Mouse (Mus musculus) adrenal gland, postnatal 14 days (tissue): ENCODE measurements around the gene Csta1. TPM values are rescaled to one million over a fixed set of nuclear protein-coding genes. Genes with fewer than 3 reads are reported as not detected.
"Not testable (repeated sequence)": the region's sequence is repeated elsewhere in the genome, so short reads cannot be mapped to it uniquely, and the experiment has no call there.

Experiments
- DNase-seq: peaks from one replicate; pipeline ENCODE4 v3.0.0; 2021; ENCODE audit warnings: mixed read lengths
- long read RNA-seq, 2 experiments: library from polyadenylated mRNA; stranded (forward); transcript quantifications; one replicate each; pipeline ENCODE4 v2.0.0; 2021
- total RNA-seq: library from RNA; stranded (reverse); gene quantifications from 2 replicates; pipeline ENCODE4 v1.2.3, GENCODE M21; 2021

Gene Csta1
- total RNA-seq = not detected in 2 replicates
- long read RNA-seq, experiment 1 = 0 reads
- long read RNA-seq, experiment 2 = 0 reads

GRCm38 (mm10) chr16:36131141-36131540 is at the start of gene Csta1:
TSS of gene Csta1 (minus strand) at chr16:36131241.
- DNase-seq = no peak

GRCm38 (mm10) chr16:36179910-36180309 is 48.9 kb upstream of the Csta1 start:
- DNase-seq = no peak

- DNase-seq = no peak
These were observed 45.1 kb upstream of the Csta1 start for GRCm38 (mm10) chr16:36176108-36176507.

GRCm38 (mm10) chr16:36167841-36168240 is 36.8 kb upstream of the Csta1 start:
- DNase-seq = not testable (repeated sequence)

- no peak for DNase-seq
These were observed 25.4 kb upstream of the Csta1 start, which contains the start of gene Stfa2l1 for GRCm38 (mm10) chr16:36156402-36156975. TSS of gene Stfa2l1 (plus strand) at chr16:36156811.

DNA sequence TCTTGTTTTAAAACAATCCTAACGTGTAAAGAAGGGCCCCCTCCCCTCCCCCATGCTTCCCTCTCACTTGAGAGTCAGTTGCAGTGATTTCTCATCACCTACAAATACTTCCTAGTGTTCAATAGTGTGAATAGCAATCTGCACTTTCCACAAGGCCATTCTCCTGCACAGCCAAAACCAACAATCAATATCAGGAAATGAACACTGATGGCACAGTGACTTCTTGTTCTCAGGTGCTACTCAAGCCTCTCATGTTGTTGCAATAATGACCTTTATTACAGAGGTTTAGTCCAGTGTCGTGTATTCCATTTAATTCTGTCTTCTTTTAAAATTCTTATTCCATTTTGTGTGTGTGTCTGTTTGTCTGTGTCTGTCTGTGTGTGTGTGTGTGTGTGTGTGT is 7.2 kb upstream of the Csta1 start:
- DNase-seq = no peak

GRCm38 (mm10) chr16:36128092-36128491 is 2.9 kb downstream of the Csta1 start:
- no peak for DNase-seq

- not testable (repeated sequence) for DNase-seq
These were observed 15.3 kb downstream of the Csta1 start for GRCm38 (mm10) chr16:36115751-36116150.

- not testable (repeated sequence) for DNase-seq
These were observed 19.6 kb downstream of the Csta1 start for GRCm38 (mm10) chr16:36111486-36111885.

DNA sequence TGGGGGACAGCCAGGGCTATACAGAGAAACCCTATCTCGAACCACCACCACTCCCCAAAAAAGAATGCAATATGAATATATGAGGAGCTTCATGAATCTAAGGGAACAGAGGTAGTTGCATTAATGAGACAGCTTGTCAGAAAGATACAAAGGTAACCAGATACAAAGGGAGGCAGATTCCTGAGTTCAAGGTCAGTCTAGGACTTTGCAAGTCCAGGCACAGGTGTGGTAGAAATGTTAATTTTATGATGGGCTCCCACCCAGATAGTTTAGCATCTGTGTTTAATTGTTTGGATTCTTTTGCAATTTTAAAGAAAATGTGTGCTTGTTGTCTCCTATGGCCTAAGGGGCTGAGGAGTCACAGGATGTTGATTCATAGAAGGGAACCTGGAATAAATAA is 28.8 kb downstream of the Csta1 start:
- DNase-seq = no peak

DNA sequence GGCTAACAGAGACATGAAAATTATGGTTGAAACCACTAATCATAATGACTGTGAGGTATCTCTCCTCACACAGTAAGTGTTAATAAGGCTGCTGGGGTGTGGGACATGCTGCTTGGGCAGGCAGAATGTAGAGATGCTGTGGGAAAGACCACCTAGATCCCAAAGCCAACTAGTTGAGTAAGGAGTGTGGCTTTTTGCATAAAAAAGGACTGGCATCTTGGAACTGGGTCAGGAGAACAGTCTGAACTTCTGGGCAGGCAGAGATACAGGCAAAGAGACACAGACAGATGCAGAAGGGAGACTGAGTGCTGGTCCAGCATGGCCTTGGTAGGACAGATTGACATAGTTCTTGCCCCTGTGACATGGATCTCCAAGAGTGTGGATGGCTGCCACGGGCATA is 29.5 kb downstream of the Csta1 start:
- DNase-seq = no peak

DNA sequence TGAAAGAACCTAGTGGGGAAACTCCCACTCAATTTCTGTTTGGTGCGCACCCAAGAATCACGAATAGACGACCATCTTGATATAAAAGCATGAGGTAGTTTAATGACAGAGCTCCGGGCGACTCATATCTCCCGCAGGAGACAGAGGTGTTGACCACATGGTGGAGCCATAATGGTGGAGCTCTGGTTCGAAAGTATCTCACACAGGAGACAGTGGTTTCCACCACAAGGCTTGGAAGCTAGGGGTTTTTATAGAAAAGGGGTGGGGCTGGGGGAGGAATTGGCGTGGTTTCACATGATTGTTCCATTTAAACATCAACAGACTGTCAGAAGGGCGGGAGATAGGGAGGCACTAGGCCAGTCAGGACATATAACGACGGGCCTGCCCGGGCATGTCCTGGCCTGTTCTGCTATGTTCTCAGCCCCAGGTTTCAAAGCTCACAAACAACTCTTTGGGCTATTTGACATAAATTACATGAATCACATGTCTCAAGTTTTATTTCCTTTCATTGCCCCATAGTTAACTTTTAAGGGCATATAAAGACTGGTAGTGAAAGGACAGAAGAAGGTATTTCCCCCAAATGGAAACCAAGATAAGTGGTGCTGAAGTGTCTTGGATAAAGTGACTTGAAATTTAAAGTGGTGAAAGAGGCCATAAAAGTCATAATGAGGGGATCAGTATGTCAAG is 33.1 kb downstream of the Csta1 start:
- not testable (repeated sequence) for DNase-seq

DNA sequence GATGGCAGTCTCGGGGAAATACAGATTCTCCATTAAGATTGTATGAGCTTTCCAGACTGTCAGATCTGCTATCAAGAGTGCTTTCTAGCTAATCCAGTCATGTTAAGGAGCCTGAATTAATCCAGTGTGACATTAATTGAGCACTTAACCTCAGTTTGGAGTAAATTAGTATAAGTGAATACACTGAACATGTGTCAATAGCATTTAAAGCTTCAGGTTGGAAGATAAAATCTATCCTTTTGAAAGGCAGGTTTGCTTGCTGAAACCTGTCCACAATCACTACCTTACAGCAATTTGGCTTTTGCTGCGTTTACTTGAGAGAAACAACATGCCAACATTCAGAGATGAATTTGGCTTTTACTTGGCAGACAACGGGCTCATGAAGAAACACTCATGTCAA is 37.0 kb downstream of the Csta1 start:
- no peak for DNase-seq

GRCm38 (mm10) chr16:36090785-36091509 is 40.1 kb downstream of the Csta1 start:
- no peak for DNase-seq

GRCm38 (mm10) chr16:36089850-36090616 is 41.0 kb downstream of the Csta1 start:
- DNase-seq = peak; percentile 19

GRCm38 (mm10) chr16:36089065-36089464 is 42.0 kb downstream of the Csta1 start:
- DNase-seq = peak; percentile 30

DNA sequence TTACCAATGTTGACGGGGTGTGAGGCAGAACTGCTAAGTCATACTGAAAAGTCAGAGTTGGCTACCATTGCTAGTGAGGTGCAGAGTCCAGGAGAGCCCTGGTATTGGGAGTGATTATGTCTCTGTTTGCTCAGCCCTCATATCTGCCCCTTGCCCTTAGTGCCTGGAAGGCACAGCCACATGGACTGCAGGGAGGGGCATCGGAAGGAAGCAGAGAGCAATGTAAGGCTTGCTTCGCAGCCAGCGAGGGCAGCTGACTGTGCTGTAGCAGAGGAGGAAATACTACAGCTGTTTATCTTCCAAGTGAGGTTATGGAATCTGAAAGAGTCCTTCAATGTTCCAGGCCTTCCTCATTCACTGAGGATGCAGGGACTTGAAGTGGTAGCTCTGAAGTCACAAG is 43.2 kb downstream of the Csta1 start:
- no peak for DNase-seq

GRCm38 (mm10) chr16:36079916-36080315 is 51.1 kb downstream of the Csta1 start:
- peak; percentile 16 for DNase-seq

DNA sequence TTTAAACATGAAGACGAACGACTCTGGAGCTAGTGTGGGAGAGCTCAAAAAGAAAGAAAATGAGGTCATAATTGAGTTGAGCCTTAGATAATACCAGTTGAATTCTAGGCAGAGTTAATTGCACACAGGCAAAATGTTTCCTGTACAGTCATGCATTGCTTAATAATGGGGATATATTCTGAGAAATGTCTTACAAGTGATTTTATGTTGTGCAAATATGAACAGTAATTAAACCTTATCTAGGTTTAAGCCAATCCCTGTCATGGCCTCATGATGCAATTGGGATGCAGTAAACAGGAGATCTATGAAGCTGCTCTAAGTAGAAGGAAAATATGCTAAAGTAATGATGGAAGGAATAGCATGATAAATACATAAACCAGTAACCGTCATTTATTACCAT is 56.3 kb downstream of the Csta1 start:
- DNase-seq = no peak

DNA sequence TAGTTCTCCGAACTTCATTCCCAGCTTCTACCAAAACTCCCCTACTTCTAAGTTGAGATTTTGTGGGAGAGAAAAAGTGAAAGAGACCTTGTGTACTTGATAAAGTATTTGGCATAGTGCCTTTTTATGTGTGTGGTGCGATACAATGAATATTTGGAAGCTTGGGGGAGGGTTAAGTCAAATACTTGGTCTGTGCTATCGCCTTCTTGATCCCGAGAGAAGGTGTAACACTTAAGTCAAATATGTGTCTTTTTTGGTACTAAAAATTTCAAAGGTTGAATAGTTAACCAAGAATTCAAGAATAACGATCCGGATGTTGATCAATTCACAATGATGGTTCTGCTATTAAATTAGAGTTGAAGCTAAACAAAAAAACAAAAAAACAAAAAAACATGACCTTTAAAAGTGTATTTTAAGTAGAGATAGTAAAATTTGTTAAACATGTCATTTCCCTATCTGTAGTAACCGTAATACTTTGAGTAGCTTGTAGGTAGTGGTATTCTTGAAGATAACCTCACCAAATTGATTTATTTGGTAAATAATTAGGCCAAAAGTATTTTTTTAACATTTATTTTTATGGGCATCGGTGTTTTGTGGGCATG is 58.5 kb downstream of the Csta1 start:
- DNase-seq = no peak

DNA sequence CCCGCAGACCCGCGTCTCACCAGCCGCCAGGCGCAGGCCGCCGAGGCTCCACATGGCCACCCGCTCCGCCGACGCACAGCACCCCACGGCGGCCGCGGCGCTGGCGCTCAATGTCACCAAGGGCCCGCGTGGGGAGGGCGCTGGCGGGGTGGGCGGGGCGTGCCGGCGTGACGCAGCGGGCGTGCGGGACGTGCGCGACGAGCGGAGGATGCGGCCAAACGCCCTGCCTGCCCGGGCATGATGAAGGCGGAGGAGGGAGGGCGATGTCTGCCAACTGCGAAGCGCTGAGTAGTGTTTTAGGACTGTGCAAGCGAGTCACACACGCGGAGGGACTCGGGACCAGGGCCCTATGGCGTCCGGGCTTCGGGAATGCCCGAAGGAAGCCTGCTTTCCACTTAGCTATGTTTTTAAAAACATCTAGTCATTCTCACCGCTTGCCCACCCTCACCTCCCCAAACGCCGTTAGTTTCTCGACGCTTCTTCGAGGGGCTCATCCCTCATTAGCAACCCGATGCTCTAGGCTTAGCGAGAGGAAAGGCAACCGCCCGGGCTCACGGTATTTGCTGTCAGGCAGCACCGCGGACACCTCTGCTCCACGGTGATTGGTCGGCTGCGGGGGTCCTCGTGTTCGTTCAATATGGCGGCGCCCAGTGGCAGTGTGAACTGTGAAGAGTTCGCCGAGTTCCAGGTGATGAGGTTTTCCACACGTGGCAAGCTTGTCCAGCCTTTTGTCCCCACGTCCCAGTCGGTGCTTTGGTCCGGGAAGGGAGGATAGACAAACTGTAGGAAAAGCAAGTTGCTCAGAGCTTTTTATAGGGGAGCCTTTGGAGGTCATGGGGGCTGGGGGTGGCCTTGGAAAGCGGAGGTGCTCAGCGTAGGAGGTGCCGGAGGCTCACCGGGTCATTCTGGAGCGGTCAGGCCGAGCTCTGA is 59.3 kb downstream of the Csta1 start, which contains the start of the genes Fam162a and Ccdc58:
Gene Fam162a (minus strand): TSS at position 145 of the 930 bp plus-strand sequence.
Gene Ccdc58 (plus strand): TSS at position 236 of the 930 bp plus-strand sequence.
- peak; percentile 96 for DNase-seq
